Mouse (Mus musculus) myocyte (in vitro differentiated cells): ENCODE measurements around the gene Chd2.

Experiments
- E2F4 ChIP-seq: IDR thresholded peaks from one replicate; pipeline ENCODE4 v1.6.1; 2011; ENCODE audit warnings: mild to moderate bottlenecking, control low read depth, moderate library complexity; ENCODE audit not compliant: insufficient read depth
- MAX ChIP-seq: IDR thresholded peaks from one replicate; pipeline ENCODE4 v1.6.1; 2011; ENCODE audit warnings: low read depth, mild to moderate bottlenecking, control low read depth
- MYOD1 ChIP-seq, 3 experiments: IDR thresholded peaks; one replicate each; pipeline ENCODE4 v1.6.1; 2011; ENCODE audit warnings: control low read depth in 2 of 3, low read depth in 2 of 3, mild to moderate bottlenecking in 2 of 3, moderate library complexity in 1 of 3; ENCODE audit not compliant: insufficient read length in 2 of 3, control insufficient read depth in 1 of 3
- MYOG ChIP-seq, 3 experiments: IDR thresholded peaks; one replicate each; pipeline ENCODE4 v1.6.1; 2011; ENCODE audit warnings: control low read depth in 2 of 3, low read depth in 2 of 3, mild to moderate bottlenecking in 2 of 3; ENCODE audit not compliant: insufficient read length in 2 of 3, control insufficient read depth in 1 of 3, insufficient read depth in 1 of 3
- POLR2A ChIP-seq: IDR thresholded peaks from one replicate; pipeline ENCODE4 v1.6.1; 2011; ENCODE audit warnings: low read depth, mild to moderate bottlenecking, control low read depth, moderate library complexity; ENCODE audit not compliant: insufficient read length
- POLR2AphosphoS2 ChIP-seq: IDR thresholded peaks from one replicate; pipeline ENCODE4 v1.6.1; 2011; ENCODE audit warnings: low read depth, control low read depth; ENCODE audit not compliant: insufficient read length
- REST ChIP-seq: IDR thresholded peaks from one replicate; pipeline ENCODE4 v1.6.1; 2011; ENCODE audit warnings: mild to moderate bottlenecking, control low read depth, moderate library complexity; ENCODE audit not compliant: insufficient read depth, insufficient read length
- SRF ChIP-seq: IDR thresholded peaks from one replicate; pipeline ENCODE4 v1.6.1; 2011; ENCODE audit warnings: low read depth; ENCODE audit not compliant: control insufficient read depth, insufficient read length
- TCF12 ChIP-seq: IDR thresholded peaks from one replicate; pipeline ENCODE4 v1.6.1; 2011; ENCODE audit warnings: mild to moderate bottlenecking, control low read depth; ENCODE audit not compliant: poor library complexity, insufficient read depth, severe bottlenecking
- USF1 ChIP-seq: IDR thresholded peaks from one replicate; pipeline ENCODE4 v1.6.1; 2011; ENCODE audit warnings: low read depth, mild to moderate bottlenecking, control low read depth, moderate library complexity

DNA sequence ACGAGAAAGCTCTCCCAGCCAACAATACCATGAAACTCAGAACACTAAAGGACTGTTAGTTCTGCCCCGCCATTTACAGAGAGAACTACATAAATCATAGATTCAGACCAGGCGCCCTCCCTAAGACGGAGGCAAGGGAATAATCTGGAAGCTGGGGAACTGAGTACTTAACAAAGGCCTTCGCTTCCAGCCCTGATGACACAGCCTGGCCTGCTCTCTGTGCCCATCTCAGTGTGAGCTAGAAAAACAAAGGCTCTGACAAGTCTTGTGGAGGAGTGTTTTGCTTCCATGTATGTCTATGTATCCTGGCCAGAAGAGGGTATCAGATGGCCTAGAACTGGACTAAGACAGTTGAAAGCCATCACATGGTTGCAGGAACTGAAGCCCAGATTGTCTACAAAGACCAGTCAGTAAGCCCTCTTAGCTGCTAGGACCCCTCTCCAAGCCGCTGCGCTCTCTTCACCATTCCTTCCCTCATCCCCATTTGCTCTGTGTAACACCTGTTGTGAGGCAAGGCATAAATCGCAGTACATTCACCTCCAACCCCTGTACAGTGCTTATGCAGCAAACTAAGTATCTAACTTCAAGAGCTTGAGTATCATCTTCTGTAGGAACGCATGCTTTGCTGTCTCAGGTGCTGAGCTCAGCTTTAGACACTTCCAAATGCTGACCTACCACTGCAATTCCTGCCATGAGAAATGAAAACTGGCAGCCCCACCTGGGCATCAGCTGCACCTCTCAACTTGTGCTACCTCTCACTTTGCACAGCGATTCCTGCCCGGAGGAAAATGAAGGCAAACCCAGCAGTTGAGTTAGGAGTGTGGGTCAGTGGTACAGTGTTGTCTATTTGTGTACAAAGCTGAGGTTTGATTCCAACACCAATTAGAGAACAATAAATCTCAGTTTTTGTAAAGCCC is 20.1 kb downstream of the Chd2 start:
- no peak for TF ChIP-seq USF1
- TF ChIP-seq POLR2A: no peak
- no peak for TF ChIP-seq TCF12
- TF ChIP-seq MYOD1 (IDR thresholded peaks at IDR 0.05; ENCODE audit: control insufficient read depth in 1 of 3, insufficient read length in 2 of 3, low read depth in 2 of 3): no peak
- no peak for TF ChIP-seq E2F4
- no peak for TF ChIP-seq MAX
- TF ChIP-seq POLR2AphosphoS2: no peak
- TF ChIP-seq MYOG (IDR thresholded peaks at IDR 0.05; ENCODE audit: control insufficient read depth in 1 of 3, insufficient read depth in 1 of 3, insufficient read length in 2 of 3, low read depth in 2 of 3): no peak
- no peak for TF ChIP-seq REST
- no peak for TF ChIP-seq SRF
